Mouse (Mus musculus) embryonic fibroblast, embryonic 13.5 days (primary cell): ENCODE data around the gene Zfp536.

Source experiments
- CTCF ChIP-seq: IDR thresholded peaks from 2 replicates; pipeline ENCODE4 v1.5.1; 2011; ENCODE audit warnings: mild to moderate bottlenecking, control low read depth, low read length, moderate library complexity, borderline replicate concordance; ENCODE audit not compliant: insufficient read depth
- POLR2A ChIP-seq: IDR thresholded peaks from 2 replicates; pipeline ENCODE4 v1.6.1; 2011; ENCODE audit warnings: low read depth, mild to moderate bottlenecking, control low read depth, low read length, moderate library complexity

DNA sequence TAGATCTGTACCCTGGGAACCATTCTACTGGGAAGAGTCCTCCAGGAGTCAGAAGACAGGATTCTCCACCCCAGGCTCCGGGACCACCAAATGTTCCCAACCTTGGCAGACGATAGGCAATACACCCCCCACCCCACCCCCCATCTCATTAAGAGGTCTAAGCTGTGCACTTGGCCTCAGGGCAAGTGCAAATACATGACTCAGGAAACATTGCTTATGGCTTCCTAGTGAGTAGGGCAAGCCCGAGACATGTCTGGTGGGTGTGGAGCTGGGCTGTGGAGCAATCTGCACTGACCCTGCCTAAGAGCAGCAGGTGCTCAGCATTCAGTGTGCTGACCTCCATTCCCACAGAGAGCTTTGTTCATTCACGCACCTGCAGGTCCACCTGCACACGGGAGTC, 78.4 kb downstream of the Zfp536 start:
- TF ChIP-seq CTCF = no peak
- TF ChIP-seq POLR2A = no peak
